Mouse (Mus musculus): ENCODE measurements around the gene Atp6v0c. TPM values are rescaled to one million over a fixed set of nuclear protein-coding genes. Genes with fewer than 3 reads are reported as not detected.
A peak's percentile ranks its signal among the peaks of the same experiment; 100 is the strongest.

The Atp6v0c gene
- polyA plus RNA-seq, 1 experiment from 2014 or later = 434 TPM

- DNase-seq (ENCODE audit: low spot score) = peak; percentile 94
- peak within 1 kb of the TSS; percentile 78 for H3K9ac ChIP-seq (ENCODE audit: low read length)
- peaks cover 63% of the 10 kb centered on the region for H3K4me1 ChIP-seq (ENCODE audit: control insufficient read depth, insufficient read depth, low read length)
- peak within 1 kb of the TSS; percentile 86 for H3K4me2 ChIP-seq (ENCODE audit: low read depth, severe bottlenecking)
- H3K36me3 ChIP-seq (ENCODE audit: control insufficient read depth, insufficient read depth, low read length) = no peaks in the 10 kb centered on the region
- peaks cover 3% of the 10 kb centered on the region; the same call in 1 of the 2 replicates for H3K27me3 ChIP-seq (ENCODE audit: control insufficient read depth, insufficient read depth, low read length)
- peak within 1 kb of the TSS; percentile 62 for H3K4me3 ChIP-seq (ENCODE audit: low read depth, low read length)
- peak within 1 kb of the TSS; percentile 88 for H3K27ac ChIP-seq (replicated peaks; ENCODE audit: low read depth, low read length)
- WGBS = under 1% methylated on average over 36 of the region's 43 CpGs
- no peaks in the 10 kb centered on the region for H3K9me3 ChIP-seq (ENCODE audit: control insufficient read depth, low read length)
- peak; percentile 78 for ATAC-seq (ENCODE audit: insufficient number of reproducible peaks, low FRiP score, low TSS enrichment, low read depth)
Measured at GRCm38 (mm10) chr17:24209043-24209915, 39.8 kb upstream of the Atp6v0c start, which contains the start of gene Ntn3. Gene Ntn3 (minus strand): TSS chr17:24209531.

GRCm38 (mm10) chr17:24208641-24209042 lies 39.1 kb upstream of the Atp6v0c start:
- 0 out of 2 replicates have a peak, but pooled peaks have one; percentile 0 for ATAC-seq (ENCODE audit: insufficient number of reproducible peaks, low FRiP score, low TSS enrichment, low read depth)
- H3K27me3 ChIP-seq (ENCODE audit: control insufficient read depth, insufficient read depth, low read length) = peaks cover 3% of the 10 kb centered on the region; the same call in 1 of the 2 replicates
- peak overlapping the region; percentile 86 for H3K4me2 ChIP-seq (ENCODE audit: low read depth, severe bottlenecking)
- under 1% methylated on average over 29 of the region's 29 CpGs for WGBS
- peaks cover 64% of the 10 kb centered on the region for H3K4me1 ChIP-seq (ENCODE audit: control insufficient read depth, insufficient read depth, low read length)
- peak; percentile 74 for DNase-seq (ENCODE audit: low spot score)
- peak overlapping the region; percentile 62 for H3K4me3 ChIP-seq (ENCODE audit: low read depth, low read length)
- H3K27ac ChIP-seq (replicated peaks; ENCODE audit: low read depth, low read length) = peak overlapping the region; percentile 88
- peak overlapping the region; percentile 78 for H3K9ac ChIP-seq (ENCODE audit: low read length)
- H3K36me3 ChIP-seq (ENCODE audit: control insufficient read depth, insufficient read depth, low read length) = no peaks in the 10 kb centered on the region
- no peaks in the 10 kb centered on the region for H3K9me3 ChIP-seq (ENCODE audit: control insufficient read depth, low read length)

GRCm38 (mm10) chr17:24207768-24208640 lies 38.5 kb upstream of the Atp6v0c start:
- 56% methylated on average over 34 of the region's 34 CpGs for WGBS
- ATAC-seq (ENCODE audit: insufficient number of reproducible peaks, low FRiP score, low TSS enrichment, low read depth) (no peak), DNase-seq (ENCODE audit: low spot score) (peak; percentile 36)
- Histone ChIP-seq H3K4me1 (ENCODE audit: control insufficient read depth, insufficient read depth, low read length) (peaks cover 68% of the 10 kb centered on the region), H3K27ac (replicated peaks; ENCODE audit: low read depth, low read length) (peak overlapping the region; percentile 88), H3K9me3 (ENCODE audit: control insufficient read depth, low read length) (no peaks in the 10 kb centered on the region), H3K4me3 (ENCODE audit: low read depth, low read length) (peak overlapping the region; percentile 62), H3K36me3 (ENCODE audit: control insufficient read depth, insufficient read depth, low read length) (no peaks in the 10 kb centered on the region), H3K9ac (ENCODE audit: low read length) (peak overlapping the region; percentile 78), H3K27me3 (ENCODE audit: control insufficient read depth, insufficient read depth, low read length) (peaks cover 3% of the 10 kb centered on the region; the same call in 1 of the 2 replicates), H3K4me2 (ENCODE audit: low read depth, severe bottlenecking) (peak overlapping the region; percentile 86)

- WGBS = 6% methylated on average over 62 of the region's 62 CpGs
- peak overlapping the region; percentile 86 for H3K4me2 ChIP-seq (ENCODE audit: low read depth, severe bottlenecking)
Measured at GRCm38 (mm10) chr17:24206451-24207351, 37.2 kb upstream of the Atp6v0c start.

GRCm38 (mm10) chr17:24205908-24206361 lies 36.4 kb upstream of the Atp6v0c start:
- H3K9me3 ChIP-seq (ENCODE audit: control insufficient read depth, low read length) = no peaks in the 10 kb centered on the region
- no peak overlapping the region for H3K27ac ChIP-seq (replicated peaks; ENCODE audit: low read depth, low read length)
- H3K27me3 ChIP-seq (ENCODE audit: control insufficient read depth, insufficient read depth, low read length) = peaks cover 3% of the 10 kb centered on the region; the same call in 1 of the 2 replicates
- 11% methylated on average over 15 of the region's 15 CpGs for WGBS
- H3K9ac ChIP-seq (ENCODE audit: low read length) = peak overlapping the region; percentile 67
- peak overlapping the region; percentile 86 for H3K4me2 ChIP-seq (ENCODE audit: low read depth, severe bottlenecking)
- peaks cover 62% of the 10 kb centered on the region for H3K4me1 ChIP-seq (ENCODE audit: control insufficient read depth, insufficient read depth, low read length)
- ATAC-seq (ENCODE audit: insufficient number of reproducible peaks, low FRiP score, low TSS enrichment, low read depth) (no peak), DNase-seq (ENCODE audit: low spot score) (no peak)
- no peaks in the 10 kb centered on the region for H3K36me3 ChIP-seq (ENCODE audit: control insufficient read depth, insufficient read depth, low read length)
- peak overlapping the region; percentile 62 for H3K4me3 ChIP-seq (ENCODE audit: low read depth, low read length)

More at GRCm38 (mm10) chr17:24206451-24207351, 37.2 kb upstream of the Atp6v0c start:
- H3K27ac ChIP-seq (replicated peaks; ENCODE audit: low read depth, low read length) = 0 out of 2 replicates have a peak overlapping the region, but pooled peaks have one; percentile 8
- peak overlapping the region; percentile 67 for H3K9ac ChIP-seq (ENCODE audit: low read length)
- ATAC-seq (ENCODE audit: insufficient number of reproducible peaks, low FRiP score, low TSS enrichment, low read depth) = no peak
- peaks cover 3% of the 10 kb centered on the region; the same call in 1 of the 2 replicates for H3K27me3 ChIP-seq (ENCODE audit: control insufficient read depth, insufficient read depth, low read length)
- H3K4me1 ChIP-seq (ENCODE audit: control insufficient read depth, insufficient read depth, low read length) = peaks cover 68% of the 10 kb centered on the region
- H3K9me3 ChIP-seq (ENCODE audit: control insufficient read depth, low read length) = no peaks in the 10 kb centered on the region
- no peaks in the 10 kb centered on the region for H3K36me3 ChIP-seq (ENCODE audit: control insufficient read depth, insufficient read depth, low read length)
- peak; percentile 64 for DNase-seq (ENCODE audit: low spot score)
- peak overlapping the region; percentile 62 for H3K4me3 ChIP-seq (ENCODE audit: low read depth, low read length)

- DNase-seq (ENCODE audit: low spot score) (peak; percentile 95), ATAC-seq (ENCODE audit: insufficient number of reproducible peaks, low FRiP score, low TSS enrichment, low read depth) (peak; percentile 48)
- under 1% methylated on average over 65 of the region's 65 CpGs for WGBS
- peaks cover 3% of the 10 kb centered on the region; the same call in 1 of the 2 replicates for H3K27me3 ChIP-seq (ENCODE audit: control insufficient read depth, insufficient read depth, low read length)
- no peaks in the 10 kb centered on the region for H3K9me3 ChIP-seq (ENCODE audit: control insufficient read depth, low read length)
- peak within 1 kb of the TSS; percentile 67 for H3K9ac ChIP-seq (ENCODE audit: low read length)
- H3K4me1 ChIP-seq (ENCODE audit: control insufficient read depth, insufficient read depth, low read length) = peaks cover 56% of the 10 kb centered on the region
- peak within 1 kb of the TSS; percentile 86 for H3K4me2 ChIP-seq (ENCODE audit: low read depth, severe bottlenecking)
- H3K27ac ChIP-seq (replicated peaks; ENCODE audit: low read depth, low read length) = no peak within 1 kb of the TSS
- H3K36me3 ChIP-seq (ENCODE audit: control insufficient read depth, insufficient read depth, low read length) = no peaks in the 10 kb centered on the region
- H3K4me3 ChIP-seq (ENCODE audit: low read depth, low read length) = peak within 1 kb of the TSS; percentile 62
Measured at GRCm38 (mm10) chr17:24205284-24205888, 35.9 kb upstream of the Atp6v0c start, which contains the start of gene Tbc1d24. Gene Tbc1d24 (minus strand): TSS chr17:24205562.

GRCm38 (mm10) chr17:24204846-24205245 lies 35.3 kb upstream of the Atp6v0c start:
- H3K4me3 ChIP-seq (ENCODE audit: low read depth, low read length) = peak overlapping the region; percentile 62
- peak overlapping the region; percentile 60 for H3K9ac ChIP-seq (ENCODE audit: low read length)
- WGBS = 18% methylated on average over 7 of the region's 7 CpGs
- peaks cover 3% of the 10 kb centered on the region; the same call in 1 of the 2 replicates for H3K27me3 ChIP-seq (ENCODE audit: control insufficient read depth, insufficient read depth, low read length)
- H3K4me2 ChIP-seq (ENCODE audit: low read depth, severe bottlenecking) = peak overlapping the region; percentile 86
- no peaks in the 10 kb centered on the region for H3K36me3 ChIP-seq (ENCODE audit: control insufficient read depth, insufficient read depth, low read length)
- H3K4me1 ChIP-seq (ENCODE audit: control insufficient read depth, insufficient read depth, low read length) = peaks cover 51% of the 10 kb centered on the region
- H3K9me3 ChIP-seq (ENCODE audit: control insufficient read depth, low read length) = no peaks in the 10 kb centered on the region
- DNase-seq (ENCODE audit: low spot score) (peak; percentile 35), ATAC-seq (ENCODE audit: insufficient number of reproducible peaks, low FRiP score, low TSS enrichment, low read depth) (no peak)
- H3K27ac ChIP-seq (replicated peaks; ENCODE audit: low read depth, low read length) = no peak overlapping the region
